Mouse (Mus musculus) retina, postnatal 7 days (tissue): ENCODE data around the gene Cops4.

Experiments used
- DNase-seq: peaks from one replicate; pipeline ENCODE4 v3.0.0-alpha.2; 2012; ENCODE audit warnings: low read depth, low spot score

Gene Cops4

GRCm38 (mm10) chr5:100518049-100519026 lies at the start of gene Cops4:
TSS of gene Cops4 (plus strand) at chr5:100518309.
- peak; percentile 98 for DNase-seq

- no peak for DNase-seq
Observed at GRCm38 (mm10) chr5:100476328-100476727, 41.8 kb upstream of the Cops4 start.

GRCm38 (mm10) chr5:100477604-100478003 lies 40.5 kb upstream of the Cops4 start:
- DNase-seq, result no peak

GRCm38 (mm10) chr5:100483569-100483968 lies 34.5 kb upstream of the Cops4 start:
- no peak for DNase-seq

- no peak for DNase-seq
Observed at GRCm38 (mm10) chr5:100487120-100487519, 31.0 kb upstream of the Cops4 start.

GRCm38 (mm10) chr5:100488231-100488630 lies 29.9 kb upstream of the Cops4 start:
- no peak for DNase-seq

GRCm38 (mm10) chr5:100489340-100489739 lies 28.8 kb upstream of the Cops4 start:
- no peak for DNase-seq

- DNase-seq, result no peak
Observed at GRCm38 (mm10) chr5:100491704-100492103, 26.4 kb upstream of the Cops4 start.

GRCm38 (mm10) chr5:100498436-100499180 lies 19.5 kb upstream of the Cops4 start:
- peak; percentile 53 for DNase-seq

- DNase-seq, result no peak
Observed at GRCm38 (mm10) chr5:100499243-100499642, 18.9 kb upstream of the Cops4 start.

- DNase-seq, result no peak
Observed at GRCm38 (mm10) chr5:100499831-100500304, 18.2 kb upstream of the Cops4 start.

GRCm38 (mm10) chr5:100500458-100500961 lies 17.6 kb upstream of the Cops4 start, which contains the start of gene Lin54:
TSS of gene Lin54 (minus strand) at chr5:100500639.
- peak; percentile 86 for DNase-seq

- DNase-seq, result no peak
Observed at GRCm38 (mm10) chr5:100501267-100501666, 16.8 kb upstream of the Cops4 start.

- DNase-seq, result no peak
Observed at GRCm38 (mm10) chr5:100509247-100509646, 8.9 kb upstream of the Cops4 start.

- DNase-seq, result no peak
Observed at GRCm38 (mm10) chr5:100512576-100512975, 5.5 kb upstream of the Cops4 start.

GRCm38 (mm10) chr5:100519027-100519411 lies 910 bp downstream of the Cops4 start:
- no peak for DNase-seq

GRCm38 (mm10) chr5:100520223-100520622 lies 2.1 kb downstream of the Cops4 start:
- DNase-seq, result no peak

- DNase-seq, result no peak
Observed at GRCm38 (mm10) chr5:100523331-100523730, 5.2 kb downstream of the Cops4 start.

GRCm38 (mm10) chr5:100524921-100525320 lies 6.8 kb downstream of the Cops4 start:
- no peak for DNase-seq

- no peak for DNase-seq
Observed at GRCm38 (mm10) chr5:100525620-100526019, 7.5 kb downstream of the Cops4 start.

GRCm38 (mm10) chr5:100526164-100526563 lies 8.1 kb downstream of the Cops4 start:
- DNase-seq, result no peak

- DNase-seq, result no peak
Observed at GRCm38 (mm10) chr5:100535826-100536225, 17.7 kb downstream of the Cops4 start.
